Mouse (Mus musculus): ENCODE measurements around the gene Mitd1.

DNA sequence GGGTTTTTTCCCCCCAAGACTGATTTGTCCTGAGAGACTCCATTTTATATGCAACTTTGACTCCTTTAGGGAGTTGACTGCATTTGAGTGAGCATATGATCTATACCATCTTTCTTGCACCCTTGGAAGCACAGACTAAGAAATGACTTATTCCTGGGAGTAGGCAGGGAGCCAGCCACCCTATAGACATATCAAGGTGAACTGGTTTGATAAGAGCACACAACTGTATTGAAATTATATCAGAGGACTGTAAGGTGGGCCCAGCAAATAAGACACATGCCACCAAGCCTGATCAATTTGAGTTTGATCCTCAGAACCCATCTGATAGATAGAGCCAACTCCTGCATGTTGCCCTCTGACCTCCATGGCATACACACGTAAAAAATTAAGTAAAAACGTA, 20.8 kb downstream of the Mitd1 start:
- TF ChIP-seq GATA1 (IDR thresholded peaks at IDR 0.05; ENCODE audit: low read length) (no peak), TAL1 (IDR thresholded peaks at IDR 0.05; ENCODE audit: low read length) (no peak)

Data from erythroblast, embryonic 14.5 days (primary cell).